Mouse (Mus musculus) gastrocnemius, adult 8-10 months (tissue): ENCODE data around the gene Ankrd27. TPM values are rescaled to one million over a fixed set of nuclear protein-coding genes. Genes with fewer than 3 reads are reported as not detected.

Experiments used
- DNase-seq, 2 experiments: peaks; one replicate each; pipeline ENCODE4 v3.0.0; 2022; ENCODE audit warnings: low spot score in 2 of 2
- total RNA-seq, 4 experiments: library from RNA; stranded (reverse); gene quantifications; 2 replicates each; pipeline ENCODE4 v1.2.4; 2022

Gene Ankrd27
- total RNA-seq, 4 experiments from 2014 or later, result 9.6 to 12.4 (median 10.4) TPM

- no peak for DNase-seq
These were observed 2.5 kb upstream of the Ankrd27 start for GRCm38 (mm10) chr7:35583476-35584025.

- no peak for DNase-seq
These were observed 1.8 kb upstream of the Ankrd27 start for GRCm38 (mm10) chr7:35584068-35584785.

GRCm38 (mm10) chr7:35584786-35585190 is 1.3 kb upstream of the Ankrd27 start:
- no peak for DNase-seq

- DNase-seq, result no peak
These were observed 621 bp upstream of the Ankrd27 start, which contains the start of gene Rgs9bp for GRCm38 (mm10) chr7:35585191-35586054. Rgs9bp (minus strand) TSS chr7:35585582.

GRCm38 (mm10) chr7:35586906-35587445 is 932 bp downstream of the Ankrd27 start:
- DNase-seq, result no peak

GRCm38 (mm10) chr7:35587728-35588127 is 1.7 kb downstream of the Ankrd27 start:
- no peak for DNase-seq

GRCm38 (mm10) chr7:35588680-35589428 is 2.8 kb downstream of the Ankrd27 start:
- DNase-seq, result no peak

GRCm38 (mm10) chr7:35589485-35589884 is 3.4 kb downstream of the Ankrd27 start:
- no peak for DNase-seq

GRCm38 (mm10) chr7:35590731-35591191 is 4.7 kb downstream of the Ankrd27 start:
- no peak for DNase-seq

GRCm38 (mm10) chr7:35594311-35594710 is 8.3 kb downstream of the Ankrd27 start:
- DNase-seq, result no peak

GRCm38 (mm10) chr7:35599492-35599891 is 13.4 kb downstream of the Ankrd27 start:
- no peak for DNase-seq

GRCm38 (mm10) chr7:35600031-35600430 is 14.0 kb downstream of the Ankrd27 start:
- no peak for DNase-seq

GRCm38 (mm10) chr7:35601106-35601505 is 15.1 kb downstream of the Ankrd27 start:
- DNase-seq, result no peak

- DNase-seq, result no peak
These were observed 16.7 kb downstream of the Ankrd27 start for GRCm38 (mm10) chr7:35602766-35603165.

- DNase-seq, result no peak
These were observed 20.8 kb downstream of the Ankrd27 start for GRCm38 (mm10) chr7:35606816-35607215.

GRCm38 (mm10) chr7:35609245-35609644 is 23.2 kb downstream of the Ankrd27 start:
- no peak for DNase-seq

- DNase-seq, result no peak
These were observed 31.5 kb downstream of the Ankrd27 start for GRCm38 (mm10) chr7:35617513-35617912.

- DNase-seq, result no peak
These were observed 36.6 kb downstream of the Ankrd27 start for GRCm38 (mm10) chr7:35622626-35623025.

GRCm38 (mm10) chr7:35626038-35626437 is 40.0 kb downstream of the Ankrd27 start:
- DNase-seq, result no peak

GRCm38 (mm10) chr7:35627371-35627770 is 41.3 kb downstream of the Ankrd27 start:
- no peak for DNase-seq

GRCm38 (mm10) chr7:35628496-35628895 is 42.5 kb downstream of the Ankrd27 start:
- peak in 1 of 2 experiments; percentile 14 for DNase-seq
